Mouse (Mus musculus) right cerebral cortex, postnatal 14 days (tissue): Measurements from ENCODE around the gene Gm28035.

Experiments used
- DNase-seq: peaks from one replicate; pipeline ENCODE4 v3.0.0; 2022

The Gm28035 gene

DNA sequence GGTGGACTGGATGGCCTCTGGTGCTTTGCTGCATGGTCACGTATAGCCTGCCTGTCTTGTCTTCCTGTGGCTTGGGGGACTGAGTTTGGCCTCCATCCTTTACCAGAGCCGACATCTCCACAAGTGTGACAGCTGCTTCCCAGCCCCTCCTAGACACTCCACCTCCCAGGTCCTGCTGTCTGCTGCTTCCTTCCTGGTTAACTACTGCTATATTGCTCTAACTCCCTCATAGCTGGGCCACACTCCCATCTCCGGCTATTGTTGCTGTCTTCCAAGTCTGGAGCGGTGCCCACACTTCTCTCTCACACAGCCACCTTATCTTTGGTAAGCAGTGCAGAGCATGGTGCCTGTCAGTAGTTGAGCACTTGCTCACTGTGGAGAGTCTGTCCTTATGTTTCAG lies 590 bp upstream of the Gm28035 start:
- no peak for DNase-seq

GRCm38 (mm10) chr2:30242509-30242908 lies 2.1 kb downstream of the Gm28035 start:
- DNase-seq: no peak

GRCm38 (mm10) chr2:30243391-30243790 lies 3.0 kb downstream of the Gm28035 start:
- no peak for DNase-seq

GRCm38 (mm10) chr2:30244595-30245178 lies 4.3 kb downstream of the Gm28035 start:
- no peak for DNase-seq

- no peak for DNase-seq
Observed at GRCm38 (mm10) chr2:30247036-30247435, 6.7 kb downstream of the Gm28035 start.

DNA sequence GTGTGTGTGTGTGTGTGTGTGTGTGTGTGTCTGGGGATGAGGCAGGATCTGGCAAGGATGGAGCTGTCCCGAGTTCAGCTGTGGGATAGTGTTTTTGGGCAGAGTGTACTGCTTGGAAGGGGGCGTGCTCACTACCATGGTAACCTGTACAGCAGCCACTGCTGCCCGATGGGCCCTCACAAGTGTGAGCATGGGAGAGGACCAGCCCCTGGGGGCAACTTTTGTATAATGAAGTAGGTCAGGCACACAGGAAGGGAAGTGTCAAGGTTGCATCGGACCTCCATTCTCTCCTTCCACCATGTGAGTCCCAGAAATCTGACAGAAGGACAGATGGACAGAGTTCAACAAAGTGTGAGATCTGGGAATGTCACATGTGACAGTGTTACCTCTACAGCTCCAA lies 7.3 kb downstream of the Gm28035 start:
- no peak for DNase-seq

GRCm38 (mm10) chr2:30249182-30249581 lies 8.8 kb downstream of the Gm28035 start:
- no peak for DNase-seq

DNA sequence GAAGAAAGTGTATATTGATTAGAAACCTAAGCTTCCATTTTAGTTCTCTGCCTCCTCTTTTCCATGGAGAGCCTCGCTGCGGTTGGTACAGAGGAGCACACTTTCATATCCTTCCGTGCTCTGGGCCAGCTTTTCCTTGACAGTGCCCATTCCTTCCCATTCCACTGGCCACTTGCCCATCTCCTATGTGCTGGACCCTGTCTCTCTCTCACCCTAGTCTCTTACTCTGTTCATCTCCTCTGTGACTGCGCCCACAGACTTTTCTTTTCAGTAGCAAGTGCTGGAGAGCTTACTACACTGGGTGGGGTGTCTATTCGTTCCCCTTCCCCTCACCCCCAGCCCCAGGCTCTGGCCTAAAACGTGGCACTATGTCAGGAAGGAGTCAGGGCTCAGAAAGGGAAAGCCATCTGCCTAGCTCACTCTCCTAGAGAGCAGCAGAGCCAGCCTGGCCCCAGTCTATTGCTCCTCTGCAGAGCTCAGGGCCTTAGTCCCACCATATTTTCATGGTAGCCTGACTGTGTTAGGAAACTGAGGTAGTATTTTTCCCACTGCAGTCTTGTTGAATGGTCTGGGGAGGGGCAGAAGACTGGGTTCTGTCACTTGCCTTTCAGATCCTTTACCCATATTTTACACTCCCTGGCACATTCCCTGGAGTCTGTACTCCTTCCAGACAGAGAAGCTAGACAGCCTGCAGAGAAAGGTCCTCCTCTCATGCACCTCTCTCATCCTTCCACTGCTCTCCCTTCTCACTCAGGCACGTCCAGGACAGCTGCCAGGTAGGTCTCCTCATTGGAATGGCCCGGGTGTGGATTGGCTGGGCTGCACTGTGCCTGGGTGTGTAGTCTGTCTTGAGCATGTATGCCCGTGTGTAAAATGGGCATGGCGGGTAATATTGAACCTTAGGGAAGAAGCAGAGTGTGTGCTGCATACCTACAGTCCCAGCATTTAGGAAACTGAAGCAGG lies 10.1 kb downstream of the Gm28035 start:
- DNase-seq: no peak

DNA sequence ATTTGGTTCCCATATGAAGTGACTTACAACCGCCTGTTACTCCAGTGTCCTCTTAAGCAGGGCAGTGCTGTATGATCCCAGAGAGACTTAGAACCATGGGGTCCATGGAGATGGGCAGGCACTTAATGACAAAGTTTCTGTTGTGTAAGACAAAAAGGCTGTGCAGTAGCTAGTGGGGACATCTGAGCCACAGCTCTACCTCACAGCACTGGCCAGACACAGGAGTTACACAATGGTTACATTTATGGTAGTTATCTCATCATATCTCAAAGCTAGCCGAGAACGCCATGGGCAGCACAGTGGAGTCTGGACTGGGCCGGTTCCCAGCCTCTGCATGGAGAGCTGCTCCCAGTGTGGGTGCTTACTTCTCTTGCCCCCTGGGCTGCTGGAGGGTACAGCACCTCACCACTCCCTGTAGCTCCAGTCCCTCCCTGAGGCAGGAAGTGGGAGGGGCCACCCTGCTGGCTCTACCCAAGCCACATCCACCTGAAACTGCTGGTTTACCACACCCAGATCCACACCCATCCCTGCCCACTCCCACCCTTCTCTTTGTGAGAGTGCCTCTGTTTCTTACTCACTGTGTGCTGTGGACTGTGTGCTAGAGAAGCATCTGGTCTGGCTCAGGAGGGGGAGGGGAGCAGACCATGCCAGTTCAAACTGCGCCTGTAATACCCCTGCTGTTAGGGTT lies 11.2 kb downstream of the Gm28035 start:
- DNase-seq: no peak

DNA sequence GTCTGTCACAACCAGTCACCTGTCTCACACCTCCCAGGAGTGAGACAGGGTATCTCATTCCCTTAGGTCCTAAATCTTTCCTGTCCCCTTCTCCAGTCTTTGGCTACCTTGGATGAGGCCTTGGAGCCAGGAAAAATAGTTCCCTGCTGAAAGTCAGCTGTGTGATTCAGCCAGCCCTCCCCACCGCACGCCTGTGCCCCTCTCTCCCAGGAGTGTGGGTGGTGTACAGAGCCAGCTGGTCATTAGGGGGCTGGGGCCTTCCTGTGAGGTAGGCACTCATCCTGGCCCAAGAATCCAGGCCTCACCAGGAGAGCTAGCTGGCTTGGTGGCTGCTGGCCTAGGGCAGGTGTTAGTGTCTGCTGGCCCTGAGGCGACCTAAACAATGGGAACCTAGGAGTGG lies 12.2 kb downstream of the Gm28035 start:
- no peak for DNase-seq

- DNase-seq: no peak
Observed at GRCm38 (mm10) chr2:30253809-30254208, 13.4 kb downstream of the Gm28035 start.

- DNase-seq: no peak
Observed at GRCm38 (mm10) chr2:30255631-30256395, 15.4 kb downstream of the Gm28035 start.

GRCm38 (mm10) chr2:30256616-30257350 lies 16.4 kb downstream of the Gm28035 start:
- DNase-seq: no peak

DNA sequence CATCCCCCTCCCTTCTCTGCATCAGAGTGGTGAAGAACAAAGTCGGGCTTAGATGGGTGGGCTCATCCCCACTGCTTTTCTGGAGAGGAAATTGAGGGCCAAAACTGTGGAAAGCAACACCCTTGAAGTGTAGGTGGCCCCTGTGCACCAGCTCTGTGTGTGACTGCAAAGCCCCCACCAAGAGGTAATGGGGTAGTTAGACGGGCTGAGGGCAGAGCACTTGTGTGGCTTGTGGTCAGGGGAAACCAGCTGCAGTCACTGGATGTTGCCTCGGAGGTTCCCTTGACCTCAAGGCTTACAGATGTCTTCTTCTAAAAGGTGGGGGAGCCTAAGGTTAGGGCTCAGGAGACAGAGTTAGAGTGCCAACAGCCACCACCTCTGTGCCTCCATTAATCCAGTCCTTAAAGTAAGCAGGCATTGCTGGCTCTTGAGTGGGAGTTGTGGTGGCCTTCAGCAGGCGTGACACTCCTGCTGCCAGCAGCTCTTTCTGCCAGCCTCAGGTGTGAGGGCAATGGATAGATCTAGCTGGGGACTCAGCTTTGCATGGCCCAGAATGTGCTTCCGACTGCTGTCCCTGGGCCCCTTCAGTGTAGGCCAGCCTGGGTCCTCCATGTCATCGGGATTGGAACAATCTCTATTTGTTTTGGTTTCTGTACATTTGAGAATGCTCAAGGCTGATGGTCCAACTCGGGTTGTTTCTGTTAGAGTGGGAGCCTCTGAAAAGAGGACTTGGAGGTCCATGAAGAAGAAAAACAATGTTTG lies 17.5 kb downstream of the Gm28035 start:
- no peak for DNase-seq

GRCm38 (mm10) chr2:30258600-30258999 lies 18.2 kb downstream of the Gm28035 start:
- no peak for DNase-seq

DNA sequence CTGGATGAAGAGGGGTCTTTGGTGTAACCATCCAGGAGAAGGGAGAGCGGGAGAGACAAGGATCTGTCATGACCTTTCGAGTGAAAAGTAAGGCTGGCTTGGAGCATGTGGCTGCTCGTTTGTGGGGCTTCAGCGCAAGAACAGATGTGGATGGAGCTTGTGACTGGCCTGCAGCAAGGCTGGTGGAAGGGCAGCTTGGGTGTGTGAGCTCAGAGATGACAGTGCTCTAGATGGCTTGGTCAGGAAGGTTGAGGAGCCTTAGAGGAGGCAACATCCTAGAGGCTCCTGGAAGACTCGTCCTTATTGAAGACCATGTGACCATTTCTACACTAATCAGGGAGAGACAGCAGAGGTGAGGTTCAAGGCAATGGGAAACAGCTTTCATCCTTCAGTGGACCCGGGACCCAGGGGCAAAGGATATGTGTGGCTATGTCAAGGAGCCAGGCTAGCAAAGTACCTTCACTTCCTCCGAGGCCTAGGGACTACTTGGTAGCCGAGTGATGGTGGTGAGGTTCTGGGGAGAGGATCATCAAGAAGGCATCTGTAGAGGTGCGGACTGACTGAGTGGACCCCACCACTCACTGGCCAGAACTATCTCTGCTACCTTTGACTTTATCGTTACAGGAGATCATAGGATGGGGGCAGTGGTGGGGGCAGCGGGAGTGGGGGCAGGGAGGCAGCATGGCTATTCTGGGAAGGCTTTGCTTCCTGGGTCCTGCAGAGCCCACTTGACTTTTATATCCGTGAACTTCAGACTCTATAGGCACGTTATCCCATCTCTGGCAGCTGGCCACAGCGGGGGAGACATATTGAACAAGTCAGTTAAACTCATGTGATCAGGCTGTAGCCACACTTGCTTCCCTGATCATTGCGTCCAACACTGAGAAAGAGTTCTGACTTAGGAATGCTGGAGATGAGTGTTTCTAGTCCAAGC lies 19.0 kb downstream of the Gm28035 start:
- no peak for DNase-seq

DNA sequence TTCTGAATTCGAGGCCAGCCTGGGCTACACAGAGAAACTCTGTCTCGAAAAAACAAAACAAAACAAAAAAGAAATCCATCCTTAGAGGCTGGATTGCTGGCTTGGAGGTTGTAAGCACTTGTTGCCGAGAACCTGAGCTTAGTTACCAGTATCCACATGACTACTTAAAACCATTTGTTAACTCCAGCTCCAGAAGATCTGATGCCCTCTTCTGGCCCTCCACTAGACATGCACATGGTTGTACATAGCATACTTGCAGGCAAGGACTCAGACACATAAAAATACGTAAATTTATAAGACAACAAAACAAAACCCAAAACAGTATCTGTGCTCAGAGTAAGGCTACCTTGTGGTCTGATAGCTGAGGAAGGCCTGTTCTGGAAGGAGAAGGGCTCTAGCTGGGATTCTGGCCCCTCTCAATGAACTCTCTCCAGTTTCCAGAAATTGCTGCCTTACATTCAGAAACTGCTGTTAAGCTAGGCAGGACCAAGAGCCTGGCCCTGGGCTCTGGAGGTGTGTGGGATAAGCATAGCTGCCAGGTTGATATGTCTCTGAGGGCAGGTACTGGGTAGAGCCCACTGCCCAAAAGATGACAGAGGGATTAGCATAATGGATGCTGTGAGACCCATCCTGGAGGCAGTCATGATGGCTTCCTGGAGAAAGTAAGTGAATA lies 20.8 kb downstream of the Gm28035 start:
- DNase-seq: no peak

DNA sequence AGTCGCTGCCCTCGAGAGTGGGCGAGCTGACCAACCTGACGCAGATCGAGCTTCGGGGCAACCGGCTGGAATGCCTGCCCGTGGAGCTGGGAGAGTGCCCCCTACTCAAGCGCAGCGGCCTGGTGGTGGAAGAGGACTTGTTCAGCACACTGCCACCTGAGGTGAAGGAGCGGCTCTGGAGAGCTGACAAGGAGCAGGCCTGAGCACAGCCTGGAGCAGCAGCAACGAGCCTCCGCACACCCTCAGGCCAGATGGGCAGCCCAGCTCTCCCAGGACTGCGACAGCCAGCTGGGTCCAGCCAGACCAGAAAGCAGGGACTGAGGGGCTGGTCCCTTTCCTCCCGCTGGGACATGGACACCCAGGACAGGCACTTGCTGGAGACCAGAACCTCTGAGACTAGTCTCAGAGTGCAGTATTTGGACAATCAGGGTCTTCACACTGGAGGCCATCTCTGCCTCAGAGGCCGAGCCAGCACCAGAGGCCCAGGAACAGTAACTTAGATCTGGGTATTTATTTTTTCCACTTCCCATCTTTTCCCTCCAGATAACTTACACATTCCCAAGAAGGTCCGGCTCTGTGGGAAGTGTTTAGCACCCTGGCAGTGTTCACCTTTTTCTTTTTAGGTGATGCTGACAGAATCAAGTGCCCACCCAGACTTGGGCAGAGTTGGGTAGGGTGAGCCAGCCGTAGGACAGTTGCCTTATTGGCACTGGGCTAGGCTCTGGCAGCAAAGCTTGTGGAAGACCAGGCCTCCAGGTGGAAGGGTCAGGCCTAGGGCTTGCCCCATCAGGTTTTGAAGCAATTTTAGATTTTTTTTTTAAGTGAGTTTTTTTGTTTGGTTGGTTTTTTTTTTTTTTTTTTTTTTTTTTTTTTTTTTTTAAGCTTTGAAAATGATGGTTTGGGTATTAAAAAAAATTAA lies 21.8 kb downstream of the Gm28035 start:
- DNase-seq: no peak
